ENCODE assay signal across 21 mouse cellular contexts in the genomic region with DNA sequence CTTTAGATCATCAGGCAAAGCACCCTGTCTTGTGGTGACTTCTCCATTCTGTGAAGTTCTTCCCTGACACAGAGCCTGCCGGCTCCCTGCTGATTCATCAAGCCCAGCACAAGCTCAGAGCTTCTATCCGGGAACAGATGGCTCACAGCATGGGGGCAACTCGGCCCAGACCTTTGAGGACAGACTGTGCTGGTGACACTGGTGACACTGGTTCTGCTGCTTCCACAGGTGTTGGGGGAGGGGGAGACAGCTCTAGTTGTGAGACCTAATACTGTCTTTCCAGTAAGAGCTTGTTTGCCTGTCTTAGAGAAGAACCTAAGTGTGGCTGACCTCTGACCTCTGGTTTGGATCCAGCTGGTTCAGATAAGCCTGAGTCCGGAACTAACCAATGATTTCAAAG. TPM values are rescaled to one million over a fixed set of nuclear protein-coding genes. Genes with fewer than 3 reads are reported as not detected.
DNase-seq lines count a peak whose midpoint lies in the region; ATAC-seq lines count a peak whose summit lies in the region.
"Had no signal": no experiment of that assay in that cellular context is flagged by ENCODE, and none has a peak within 500 bp of the region (broad histone marks: within the 10 kb centered on the region; RNA-seq: fewer than 3 reads in every experiment).

No protein-coding gene starts in this region.

- H3K4me3 ChIP-seq in forebrain, embryonic 11.5 days (ENCODE audit: low read depth, low read length), result no peak overlapping the region
- no peak overlapping the region for H3K4me3 ChIP-seq in forebrain, embryonic 15.5 days
- H3K4me3 ChIP-seq: embryonic facial prominence, embryonic 15.5 days; forebrain, embryonic 13.5 days; kidney, embryonic 15.5 days; layer of hippocampus, adult 2 months; lung, embryonic 15.5 days had no signal

- no peak overlapping the region for H3K4me2 ChIP-seq in forebrain, embryonic 11.5 days (ENCODE audit: low read depth, low read length, severe bottlenecking)
- H3K4me2 ChIP-seq in forebrain, embryonic 15.5 days (replicated peaks), result no peak overlapping the region
- H3K4me2 ChIP-seq: embryonic facial prominence, embryonic 15.5 days; forebrain, embryonic 13.5 days; kidney, embryonic 15.5 days; lung, embryonic 15.5 days had no signal

- DNase-seq in forebrain, embryonic 11.5 days (ENCODE audit: low spot score), result peak; percentile 46
- peak; percentile 85 for DNase-seq in ZHBTc4 (ENCODE audit: low read depth, low spot score)
- DNase-seq in cerebellum, adult 9-11 months, result peak; percentile 97
- DNase-seq in retina, embryonic 14.5 days (ENCODE audit: low spot score), result peak; percentile 55
- no peak for DNase-seq in ovary, postnatal 36 days (ENCODE audit: low spot score)
- DNase-seq in B cell, adult 2 months, result no peak
- no peak for DNase-seq in gastrocnemius, postnatal 36 days
- DNase-seq: adrenal gland, adult 2 months; heart, postnatal 14 days; midbrain, embryonic 14.5 days; thymus, postnatal 4 days had no signal

- H3K27me3 ChIP-seq in forebrain, embryonic 11.5 days (ENCODE audit: control insufficient read depth, insufficient read depth, low read length), result peaks cover 3% of the 10 kb centered on the region; the same call in 1 of the 2 replicates
- H3K27me3 ChIP-seq in forebrain, embryonic 15.5 days, result no peaks in the 10 kb centered on the region

- no peaks in the 10 kb centered on the region for H3K9me3 ChIP-seq in forebrain, embryonic 11.5 days (ENCODE audit: control insufficient read depth, low read length)
- H3K9me3 ChIP-seq in forebrain, embryonic 15.5 days, result no peaks in the 10 kb centered on the region
- H3K9me3 ChIP-seq: embryonic facial prominence, embryonic 15.5 days; forebrain, embryonic 13.5 days; kidney, embryonic 15.5 days; lung, embryonic 15.5 days had no signal

- ATAC-seq in forebrain, embryonic 11.5 days (replicated peaks; ENCODE audit: low FRiP score), result no peak
- no peak for ATAC-seq in forebrain, embryonic 15.5 days (replicated peaks)
- ATAC-seq: forebrain, embryonic 13.5 days; Patski had no signal

- no peak overlapping the region for H3K27ac ChIP-seq in forebrain, embryonic 11.5 days (ENCODE audit: low read depth, low read length)
- no peak overlapping the region for H3K27ac ChIP-seq in forebrain, embryonic 15.5 days (replicated peaks)
- H3K27ac ChIP-seq: embryonic facial prominence, embryonic 15.5 days; forebrain, embryonic 13.5 days; kidney, embryonic 15.5 days; layer of hippocampus, adult 2 months; lung, embryonic 15.5 days had no signal

- intact Hi-C loops in gastrocnemius, postnatal 36 days (cut with DNase I), result no loop called here

- no peak overlapping the region for H3K9ac ChIP-seq in forebrain, embryonic 11.5 days (ENCODE audit: low read length)
- H3K9ac ChIP-seq in forebrain, embryonic 15.5 days (replicated peaks), result no peak overlapping the region
- H3K9ac ChIP-seq: embryonic facial prominence, embryonic 15.5 days; forebrain, embryonic 13.5 days; kidney, embryonic 15.5 days; lung, embryonic 15.5 days had no signal

- no peaks in the 10 kb centered on the region for H3K36me3 ChIP-seq in forebrain, embryonic 11.5 days (ENCODE audit: control insufficient read depth, insufficient read depth, low read length)
- no peaks in the 10 kb centered on the region for H3K36me3 ChIP-seq in forebrain, embryonic 15.5 days
- H3K36me3 ChIP-seq: embryonic facial prominence, embryonic 15.5 days; kidney, embryonic 15.5 days; lung, embryonic 15.5 days had no signal

- WGBS in forebrain, embryonic 11.5 days, result 22% methylated on average over 4 of the region's 4 CpGs
- whole genome bisulfite sequencing in forebrain, embryonic 15.5 days, result 27% methylated on average over 4 of the region's 4 CpGs

- H3K4me1 ChIP-seq in forebrain, embryonic 11.5 days (replicated peaks; ENCODE audit: control insufficient read depth, insufficient read depth, low read length), result no peaks in the 10 kb centered on the region
- H3K4me1 ChIP-seq in forebrain, embryonic 15.5 days, result peaks cover 9% of the 10 kb centered on the region

RNA-seq across cellular contexts. Expression of a gene that starts 4.3 kb away (rescaled TPM):
- polyA plus RNA-seq in forebrain, embryonic 11.5 days (2014; fragmentation: Nextera tagmentation; extraction: Ambion mirVana), result 28.8 and 31.1 TPM in 2 replicates
- 111 and 112 TPM in 2 replicates for polyA plus RNA-seq in forebrain, embryonic 15.5 days (2015; fragmentation: Nextera tagmentation; extraction: Ambion mirVana)
- total RNA-seq in gastrocnemius, postnatal 36 days (2021), result not detected
- total RNA-seq: heart, adult 8-10 months; heart, postnatal 14 days; liver, adult 2 months had no signal
- polyA plus RNA-seq: liver, adult 2 months had no signal

RNA-seq across cellular contexts. Expression of a gene that starts 9.5 kb away (rescaled TPM):
- 80.7 and 85.5 TPM in 2 replicates for polyA plus RNA-seq in forebrain, embryonic 11.5 days (2014; fragmentation: Nextera tagmentation; extraction: Ambion mirVana)
- 75.4 and 79.1 TPM in 2 replicates for polyA plus RNA-seq in forebrain, embryonic 15.5 days (2015; fragmentation: Nextera tagmentation; extraction: Ambion mirVana)
- total RNA-seq in gastrocnemius, postnatal 36 days (2021), result 10 to 100 TPM; 31.3 to 32.4 TPM

RNA-seq across cellular contexts. Expression of a gene that starts 36.2 kb away (rescaled TPM):
- polyA plus RNA-seq in forebrain, embryonic 11.5 days (2014; fragmentation: Nextera tagmentation; extraction: Ambion mirVana), result 0.08 and 0.25 TPM in 2 replicates
- polyA plus RNA-seq in forebrain, embryonic 15.5 days (2015; fragmentation: Nextera tagmentation; extraction: Ambion mirVana), result 0.22 and 0.25 TPM in 2 replicates
- 100 to 1,000 TPM; 427 to 468 TPM for total RNA-seq in gastrocnemius, postnatal 36 days (2021)

RNA-seq across cellular contexts. Expression of a gene that starts 38.5 kb away (rescaled TPM):
- 11.3 and 12.5 TPM in 2 replicates for polyA plus RNA-seq in forebrain, embryonic 11.5 days (2014; fragmentation: Nextera tagmentation; extraction: Ambion mirVana)
- 11.4 and 12.3 TPM in 2 replicates for polyA plus RNA-seq in forebrain, embryonic 15.5 days (2015; fragmentation: Nextera tagmentation; extraction: Ambion mirVana)
- total RNA-seq in gastrocnemius, postnatal 36 days (2021), result 10 to 100 TPM; 70.2 to 84.3 TPM

RNA-seq across cellular contexts. Expression of a gene that starts 58.1 kb away (rescaled TPM):
- polyA plus RNA-seq in forebrain, embryonic 11.5 days (2014; fragmentation: Nextera tagmentation; extraction: Ambion mirVana), result not detected in 2 replicates
- not detected in 2 replicates for polyA plus RNA-seq in forebrain, embryonic 15.5 days (2015; fragmentation: Nextera tagmentation; extraction: Ambion mirVana)
- total RNA-seq in gastrocnemius, postnatal 36 days (2021), result not detected
- total RNA-seq: adrenal gland, adult 2 months; heart, adult 8-10 months; heart, postnatal 14 days; layer of hippocampus, adult 2 months; liver, adult 2 months had no signal
- polyA plus RNA-seq: adrenal gland, adult 2 months; forebrain, embryonic 13.5 days; liver, adult 2 months; midbrain, embryonic 14.5 days; Patski; spleen, adult 2 months had no signal

Comparison
In these comparisons a context has a peak if more than half of its experiments do, and no peak if none do; other contexts are left out.
1. DNase-seq: peak in forebrain, embryonic 11.5 days (single experiment), ZHBTc4 (single experiment), cerebellum, adult 9-11 months (single experiment) and retina, embryonic 14.5 days (single experiment); none in ovary, postnatal 36 days (single experiment), B cell, adult 2 months (0 of 2) and gastrocnemius, postnatal 36 days (0 of 2).